Mouse (Mus musculus) lung, postnatal 0 days (tissue): ENCODE measurements at regions not wholly inside any gene's neighbourhood (a gene's known extent, or its start where the extent isn't known, plus 50 kb on each side); places are given as distances from the start of the nearest gene placed in this dataset.

Source experiments
- ATAC-seq: fragments of 200-750 bp; cut with Nextera tagmentation; 2 replicates; pipeline ENCODE4 v1.8.0; 2017; ENCODE audit warnings: moderate library complexity
- DNase-seq: peaks from one replicate; pipeline ENCODE4 v3.0.0-alpha.2; 2016; ENCODE audit warnings: low spot score
- H3K27ac ChIP-seq: fragments of 300-500 bp; sonication (generic); 2 replicates; pipeline ENCODE4 v1.5.1; 2014; ENCODE audit warnings: antibody characterized with exemption, mild to moderate bottlenecking, low read length, mixed read lengths
- H3K27me3 ChIP-seq: fragments of 300-500 bp; sonication (generic); replicated peaks from 2 replicates; pipeline ENCODE4 v1.6.1; 2014; ENCODE audit warnings: low read length, mixed read lengths; ENCODE audit not compliant: insufficient read depth
- H3K36me3 ChIP-seq: fragments of 300-500 bp; sonication (generic); 2 replicates; pipeline ENCODE4 v1.6.1; 2014; ENCODE audit warnings: low read length, mixed read lengths; ENCODE audit not compliant: insufficient read depth
- H3K4me1 ChIP-seq: fragments of 300-500 bp; sonication (generic); 2 replicates; pipeline ENCODE4 v1.6.1; 2014; ENCODE audit warnings: antibody characterized with exemption, low read depth, low read length, mixed read lengths; ENCODE audit not compliant: insufficient read depth
- H3K4me2 ChIP-seq: fragments of 300-500 bp; sonication (generic); replicated peaks from 2 replicates; pipeline ENCODE4 v1.6.1; 2014; ENCODE audit warnings: low read depth, mild to moderate bottlenecking, low read length, moderate library complexity, mixed read lengths
- H3K4me3 ChIP-seq: fragments of 300-500 bp; sonication (generic); 2 replicates; pipeline ENCODE4 v1.5.1; 2014; ENCODE audit warnings: low read depth, low read length
- H3K9ac ChIP-seq: fragments of 300-500 bp; sonication (generic); replicated peaks from 2 replicates; pipeline ENCODE4 v1.6.1; 2014; ENCODE audit warnings: low read depth, mild to moderate bottlenecking
- H3K9me3 ChIP-seq: fragments of 300-500 bp; sonication (generic); 2 replicates; pipeline ENCODE4 v1.6.1; 2016; ENCODE audit warnings: low read length, mixed read lengths
- CTCF ChIP-seq: IDR thresholded peaks from 2 replicates; pipeline ENCODE4 v1.5.1; 2016; ENCODE audit warnings: antibody characterized with exemption, mild to moderate bottlenecking
- EP300 ChIP-seq: IDR thresholded peaks from 2 replicates; pipeline ENCODE4 v1.6.1; 2016; ENCODE audit warnings: antibody characterized with exemption, mild to moderate bottlenecking, control low read depth
- WGBS: fragments of 180-500 bp; shearing (Covaris S2); extraction: QIAGEN DNeasy Blood & Tissue Kit; methylation state at CpG from one replicate; pipeline ENCODE4 v1.1.7; 2014; 5-methylcytosine and 5-hydroxymethylcytosine counted together

GRCm38 (mm10) chr12:12821473-12821872 is 120.2 kb downstream of the Mycn start:
- 72% methylated on average over 7 of the region's 7 CpGs for WGBS
- Histone ChIP-seq H3K36me3 (no peaks in the 10 kb centered on the region), H3K4me1 (no peaks in the 10 kb centered on the region), H3K27me3 (no peaks in the 10 kb centered on the region), H3K9me3 (no peaks in the 10 kb centered on the region), H3K27ac (no peak overlapping the region), H3K9ac (no peak overlapping the region), H3K4me2 (no peak overlapping the region), H3K4me3 (no peak overlapping the region)
- ATAC-seq (no peak), DNase-seq (no peak)
- no peak for TF ChIP-seq CTCF
- TF ChIP-seq EP300, result no peak

- Histone ChIP-seq H3K4me2 (no peak overlapping the region), H3K4me3 (no peak overlapping the region), H3K9ac (no peak overlapping the region), H3K36me3 (no peaks in the 10 kb centered on the region), H3K4me1 (no peaks in the 10 kb centered on the region), H3K9me3 (no peaks in the 10 kb centered on the region), H3K27ac (no peak overlapping the region), H3K27me3 (no peaks in the 10 kb centered on the region)
- DNase-seq (no peak), ATAC-seq (no peak)
- WGBS, result 87% methylated on average over 2 of the region's 2 CpGs
- TF ChIP-seq CTCF, result no peak
- TF ChIP-seq EP300, result no peak
These were observed 120.9 kb downstream of the Mycn start for GRCm38 (mm10) chr12:12820668-12821351.

DNA sequence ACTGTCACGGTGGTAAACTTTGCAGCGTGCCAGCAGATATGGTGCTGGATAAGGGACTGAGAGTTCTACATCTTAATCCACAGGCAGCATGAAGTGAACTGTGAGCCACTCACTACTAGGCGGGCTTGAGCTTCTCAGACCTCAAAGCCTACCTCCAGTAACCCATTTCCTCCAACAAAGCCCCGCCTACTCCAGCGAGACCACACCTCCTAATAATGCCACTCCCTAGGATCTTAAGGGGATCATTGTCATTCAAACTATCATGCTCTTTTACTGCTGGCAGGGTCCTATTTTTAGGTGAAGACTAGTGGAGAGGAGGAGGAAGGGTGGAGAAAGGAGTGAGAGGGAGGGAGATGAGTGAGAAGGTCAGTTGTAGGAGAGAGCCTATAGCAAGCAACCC is 122.0 kb downstream of the Mycn start:
- ATAC-seq (no peak), DNase-seq (no peak)
- Histone ChIP-seq H3K4me2 (no peak overlapping the region), H3K36me3 (no peaks in the 10 kb centered on the region), H3K27ac (no peak overlapping the region), H3K27me3 (no peaks in the 10 kb centered on the region), H3K4me3 (no peak overlapping the region), H3K9me3 (no peaks in the 10 kb centered on the region), H3K9ac (no peak overlapping the region), H3K4me1 (no peaks in the 10 kb centered on the region)
- no peak for TF ChIP-seq EP300
- no peak for TF ChIP-seq CTCF
- WGBS, result 75% methylated on average over 5 of the region's 5 CpGs

DNA sequence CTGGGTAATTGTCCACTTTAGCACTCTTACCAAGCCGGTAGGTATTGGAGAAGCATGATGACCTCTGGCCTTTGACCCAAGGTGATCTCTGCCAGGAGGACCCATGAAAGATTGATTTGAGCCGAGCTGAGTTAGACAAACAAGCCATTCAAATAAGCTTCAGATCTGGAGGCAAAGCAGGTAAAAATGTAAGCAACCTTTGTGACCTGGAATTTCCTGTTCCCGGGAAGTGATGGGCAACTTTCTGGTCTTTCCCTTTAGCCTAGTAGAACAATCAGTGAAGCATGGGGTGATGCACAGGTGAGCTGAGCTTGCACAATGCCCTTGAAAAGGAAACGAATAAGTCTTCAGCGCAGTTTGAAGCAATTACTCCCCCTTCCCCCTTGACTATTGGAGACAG is 127.0 kb downstream of the Mycn start:
- WGBS, result 46% methylated on average over 5 of the region's 5 CpGs

GRCm38 (mm10) chr12:12812873-12813272 is 128.8 kb downstream of the Mycn start:
- Histone ChIP-seq H3K4me2 (no peak overlapping the region), H3K36me3 (no peaks in the 10 kb centered on the region), H3K27me3 (no peaks in the 10 kb centered on the region), H3K4me3 (no peak overlapping the region), H3K4me1 (peaks cover 7% of the 10 kb centered on the region), H3K9ac (no peak overlapping the region), H3K27ac (no peak overlapping the region), H3K9me3 (no peaks in the 10 kb centered on the region)
- DNase-seq (no peak), ATAC-seq (no peak)
- 54% methylated on average over 6 of the region's 6 CpGs for WGBS
- no peak for TF ChIP-seq CTCF
- no peak for TF ChIP-seq EP300

More for the DNA sequence above, 127.0 kb downstream of the Mycn start:
- ATAC-seq (no peak), DNase-seq (no peak)
- Histone ChIP-seq H3K27me3 (no peaks in the 10 kb centered on the region), H3K9ac (no peak overlapping the region), H3K36me3 (no peaks in the 10 kb centered on the region), H3K4me2 (no peak overlapping the region), H3K4me1 (peaks cover 7% of the 10 kb centered on the region), H3K4me3 (no peak overlapping the region), H3K27ac (no peak overlapping the region), H3K9me3 (no peaks in the 10 kb centered on the region)
- no peak for TF ChIP-seq CTCF
- TF ChIP-seq EP300, result no peak

DNA sequence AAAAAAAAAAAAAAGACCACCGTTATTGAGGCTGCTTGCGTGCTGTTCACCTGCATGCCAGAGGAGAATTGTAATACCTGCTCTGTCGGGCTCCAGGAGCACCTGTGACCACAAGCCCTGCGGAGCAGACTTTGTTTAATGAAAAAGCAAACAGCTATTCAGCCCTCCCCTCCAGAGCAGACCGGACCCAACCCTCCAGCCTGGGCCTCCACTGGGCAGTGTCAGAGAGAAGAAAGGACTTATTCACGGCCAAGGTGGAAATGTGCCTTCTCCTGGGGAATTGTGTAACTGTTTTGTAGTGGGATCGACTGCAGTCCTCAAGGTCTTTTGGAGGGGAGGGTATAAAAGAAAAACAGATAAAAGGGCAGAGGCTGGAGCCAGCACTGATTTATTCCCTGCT is 130.8 kb downstream of the Mycn start:
- DNase-seq, result peak; percentile 67
- ATAC-seq, result peak; percentile 82
- Histone ChIP-seq H3K4me1 (peaks cover 7% of the 10 kb centered on the region), H3K27ac (peak overlapping the region; percentile 51; the same call in 1 of the 2 replicates), H3K4me2 (peak overlapping the region; percentile 54), H3K4me3 (peak overlapping the region; percentile 8; the same call in 1 of the 2 replicates), H3K27me3 (no peaks in the 10 kb centered on the region), H3K36me3 (no peaks in the 10 kb centered on the region), H3K9ac (no peak overlapping the region), H3K9me3 (no peaks in the 10 kb centered on the region)
- WGBS, result 18% methylated on average over 7 of the region's 7 CpGs
- TF ChIP-seq EP300, result no peak
- 0 out of 2 replicates have a peak, but pooled peaks have one; percentile 4 for TF ChIP-seq CTCF
